Mouse (Mus musculus) heart, embryonic 12.5 days (tissue): ENCODE measurements at regions not wholly inside any gene's neighbourhood (a gene's known extent, or its start where the extent isn't known, plus 50 kb on each side); places are given as distances from the start of the nearest gene placed in this dataset.

ENCODE experiments used
- ATAC-seq: fragments of 200-750 bp; cut with Nextera tagmentation; 2 replicates; pipeline ENCODE4 v1.8.0; 2017; ENCODE audit warnings: moderate TSS enrichment, moderate library complexity; ENCODE audit not compliant: insufficient number of reproducible peaks, low FRiP score
- H3K27ac ChIP-seq: fragments of 300-500 bp; sonication (generic); 2 replicates; pipeline ENCODE4 v1.5.1; 2016; ENCODE audit warnings: mild to moderate bottlenecking, moderate library complexity; ENCODE audit not compliant: poor library complexity, severe bottlenecking
- H3K27me3 ChIP-seq: fragments of 300-500 bp; sonication (generic); replicated peaks from 2 replicates; pipeline ENCODE4 v1.6.1; 2016; ENCODE audit warnings: mild to moderate bottlenecking, moderate library complexity
- H3K36me3 ChIP-seq: fragments of 300-500 bp; sonication (generic); 2 replicates; pipeline ENCODE4 v1.6.1; 2016; ENCODE audit warnings: mild to moderate bottlenecking, moderate library complexity
- H3K4me1 ChIP-seq: fragments of 300-500 bp; sonication (generic); replicated peaks from 2 replicates; pipeline ENCODE4 v1.6.1; 2016; ENCODE audit warnings: mild to moderate bottlenecking
- H3K4me2 ChIP-seq: fragments of 300-500 bp; sonication (generic); 2 replicates; pipeline ENCODE4 v1.6.1; 2016; ENCODE audit warnings: mild to moderate bottlenecking, moderate library complexity
- H3K4me3 ChIP-seq: fragments of 300-500 bp; sonication (generic); 2 replicates; pipeline ENCODE4 v1.5.1; 2016; ENCODE audit warnings: mild to moderate bottlenecking
- H3K9ac ChIP-seq: fragments of 300-500 bp; sonication (generic); 2 replicates; pipeline ENCODE4 v1.6.1; 2016; ENCODE audit warnings: mild to moderate bottlenecking, moderate library complexity
- H3K9me3 ChIP-seq: fragments of 300-500 bp; sonication (generic); replicated peaks from 2 replicates; pipeline ENCODE4 v1.6.1; 2016; ENCODE audit warnings: mild to moderate bottlenecking, moderate library complexity
- whole genome bisulfite sequencing: fragments of 180-500 bp; shearing (Covaris S2); methylation state at CpG from one replicate; pipeline ENCODE4 v1.1.7; 2016; 5-methylcytosine and 5-hydroxymethylcytosine counted together

GRCm38 (mm10) chr11:113071942-113072341 lies 289.9 kb downstream of the Sox9 start:
- Histone ChIP-seq H3K4me1 (no peaks in the 10 kb centered on the region), H3K9me3 (peaks cover 9% of the 10 kb centered on the region; the same call in 1 of the 2 replicates), H3K4me2 (no peak overlapping the region), H3K9ac (no peak overlapping the region), H3K27me3 (no peaks in the 10 kb centered on the region), H3K4me3 (no peak overlapping the region), H3K27ac (no peak overlapping the region), H3K36me3 (no peaks in the 10 kb centered on the region)
- 60% methylated on average over 10 of the region's 10 CpGs for WGBS
- no peak for ATAC-seq

GRCm38 (mm10) chr11:113074328-113074727 lies 292.3 kb downstream of the Sox9 start:
- H3K4me1 ChIP-seq, result no peaks in the 10 kb centered on the region
- H3K27me3 ChIP-seq, result no peaks in the 10 kb centered on the region
- H3K36me3 ChIP-seq, result no peaks in the 10 kb centered on the region
- H3K4me3 ChIP-seq, result no peak overlapping the region
- H3K27ac ChIP-seq, result no peak overlapping the region
- WGBS, result 85% methylated on average over 9 of the region's 9 CpGs
- no peak overlapping the region for H3K4me2 ChIP-seq
- H3K9ac ChIP-seq, result no peak overlapping the region
- no peak for ATAC-seq
- H3K9me3 ChIP-seq, result peaks cover 6% of the 10 kb centered on the region; the same call in 1 of the 2 replicates

GRCm38 (mm10) chr11:113076371-113076770 lies 294.3 kb downstream of the Sox9 start:
- H3K36me3 ChIP-seq, result no peaks in the 10 kb centered on the region
- H3K9me3 ChIP-seq, result peaks cover 6% of the 10 kb centered on the region; the same call in 1 of the 2 replicates
- no peak overlapping the region for H3K4me3 ChIP-seq
- WGBS, result 83% methylated on average over 4 of the region's 4 CpGs
- H3K4me2 ChIP-seq, result no peak overlapping the region
- H3K9ac ChIP-seq, result no peak overlapping the region
- no peaks in the 10 kb centered on the region for H3K4me1 ChIP-seq
- H3K27ac ChIP-seq, result no peak overlapping the region
- ATAC-seq, result no peak
- H3K27me3 ChIP-seq, result no peaks in the 10 kb centered on the region

- no peaks in the 10 kb centered on the region for H3K4me1 ChIP-seq
- no peak overlapping the region for H3K4me2 ChIP-seq
- no peaks in the 10 kb centered on the region for H3K27me3 ChIP-seq
- no peak overlapping the region for H3K4me3 ChIP-seq
- H3K36me3 ChIP-seq, result no peaks in the 10 kb centered on the region
- peaks cover 6% of the 10 kb centered on the region; the same call in 1 of the 2 replicates for H3K9me3 ChIP-seq
- 72% methylated on average over 2 of the region's 2 CpGs for WGBS
- no peak overlapping the region for H3K9ac ChIP-seq
- no peak overlapping the region for H3K27ac ChIP-seq
- no peak for ATAC-seq
Measured at GRCm38 (mm10) chr11:113080311-113080710, 298.3 kb downstream of the Sox9 start.

GRCm38 (mm10) chr11:113084442-113084841 lies 302.4 kb downstream of the Sox9 start:
- Histone ChIP-seq H3K27me3 (no peaks in the 10 kb centered on the region), H3K9me3 (no peaks in the 10 kb centered on the region), H3K4me3 (no peak overlapping the region), H3K27ac (no peak overlapping the region), H3K4me2 (no peak overlapping the region), H3K36me3 (no peaks in the 10 kb centered on the region), H3K9ac (no peak overlapping the region), H3K4me1 (peaks cover 8% of the 10 kb centered on the region; the same call in 1 of the 2 replicates)
- 81% methylated on average over 6 of the region's 6 CpGs for WGBS
- no peak for ATAC-seq

- no peak for ATAC-seq
- Histone ChIP-seq H3K9me3 (no peaks in the 10 kb centered on the region), H3K27me3 (no peaks in the 10 kb centered on the region), H3K36me3 (no peaks in the 10 kb centered on the region), H3K4me2 (no peak overlapping the region), H3K4me3 (no peak overlapping the region), H3K27ac (no peak overlapping the region), H3K9ac (no peak overlapping the region), H3K4me1 (peaks cover 8% of the 10 kb centered on the region; the same call in 1 of the 2 replicates)
- WGBS, result 93% methylated on average over 9 of the region's 9 CpGs
Measured at GRCm38 (mm10) chr11:113085556-113085955, 303.5 kb downstream of the Sox9 start.

- H3K9me3 ChIP-seq, result no peaks in the 10 kb centered on the region
- no peak overlapping the region for H3K27ac ChIP-seq
- 44% methylated on average over 9 of the region's 9 CpGs for WGBS
- H3K27me3 ChIP-seq, result no peaks in the 10 kb centered on the region
- no peaks in the 10 kb centered on the region for H3K36me3 ChIP-seq
- ATAC-seq, result no peak
- no peak overlapping the region for H3K9ac ChIP-seq
- H3K4me1 ChIP-seq, result peaks cover 8% of the 10 kb centered on the region; the same call in 1 of the 2 replicates
- H3K4me2 ChIP-seq, result peak overlapping the region; percentile 48
- H3K4me3 ChIP-seq, result peak overlapping the region; percentile 14; the same call in 1 of the 2 replicates
Measured at GRCm38 (mm10) chr11:113087084-113087483, 305.1 kb downstream of the Sox9 start.

GRCm38 (mm10) chr11:113089637-113090351 lies 307.8 kb downstream of the Sox9 start:
- Histone ChIP-seq H3K27me3 (no peaks in the 10 kb centered on the region), H3K4me1 (peaks cover 8% of the 10 kb centered on the region; the same call in 1 of the 2 replicates), H3K4me2 (no peak overlapping the region), H3K4me3 (no peak overlapping the region), H3K9ac (no peak overlapping the region), H3K9me3 (no peaks in the 10 kb centered on the region), H3K27ac (no peak overlapping the region), H3K36me3 (no peaks in the 10 kb centered on the region)
- no peak for ATAC-seq
- 82% methylated on average over 11 of the region's 11 CpGs for WGBS

- Histone ChIP-seq H3K36me3 (no peaks in the 10 kb centered on the region), H3K9ac (no peak overlapping the region), H3K4me2 (no peak overlapping the region), H3K4me1 (peaks cover 17% of the 10 kb centered on the region), H3K27me3 (no peaks in the 10 kb centered on the region), H3K27ac (no peak overlapping the region), H3K4me3 (no peak overlapping the region), H3K9me3 (no peaks in the 10 kb centered on the region)
- ATAC-seq, result no peak
- WGBS, result 73% methylated on average over 8 of the region's 8 CpGs
Measured at GRCm38 (mm10) chr11:113091901-113092568, 310.0 kb downstream of the Sox9 start.

- no peak for ATAC-seq
- WGBS, result 91% methylated on average over 13 of the region's 13 CpGs
- no peak overlapping the region for H3K9ac ChIP-seq
- H3K9me3 ChIP-seq, result no peaks in the 10 kb centered on the region
- H3K4me1 ChIP-seq, result peaks cover 10% of the 10 kb centered on the region
- no peaks in the 10 kb centered on the region for H3K36me3 ChIP-seq
- no peak overlapping the region for H3K27ac ChIP-seq
- H3K4me3 ChIP-seq, result no peak overlapping the region
- H3K4me2 ChIP-seq, result no peak overlapping the region
- no peaks in the 10 kb centered on the region for H3K27me3 ChIP-seq
Measured at GRCm38 (mm10) chr11:113093895-113094445, 311.9 kb downstream of the Sox9 start.

- no peak overlapping the region for H3K4me3 ChIP-seq
- no peaks in the 10 kb centered on the region for H3K27me3 ChIP-seq
- H3K9me3 ChIP-seq, result no peaks in the 10 kb centered on the region
- no peak overlapping the region for H3K27ac ChIP-seq
- WGBS, result 29% methylated on average over 8 of the region's 8 CpGs
- H3K4me2 ChIP-seq, result no peak overlapping the region
- H3K9ac ChIP-seq, result no peak overlapping the region
- peaks cover 11% of the 10 kb centered on the region for H3K4me1 ChIP-seq
- ATAC-seq, result no peak
- H3K36me3 ChIP-seq, result no peaks in the 10 kb centered on the region
Measured at GRCm38 (mm10) chr11:113095625-113096024, 313.6 kb downstream of the Sox9 start.
